Mouse (Mus musculus) lung, postnatal 4 days (tissue): ENCODE measurements around the gene Eif2ak4.

Experiments used
- DNase-seq, 2 experiments: peaks; one replicate each; pipeline ENCODE4 v3.0.0; 2021

The Eif2ak4 gene

DNA sequence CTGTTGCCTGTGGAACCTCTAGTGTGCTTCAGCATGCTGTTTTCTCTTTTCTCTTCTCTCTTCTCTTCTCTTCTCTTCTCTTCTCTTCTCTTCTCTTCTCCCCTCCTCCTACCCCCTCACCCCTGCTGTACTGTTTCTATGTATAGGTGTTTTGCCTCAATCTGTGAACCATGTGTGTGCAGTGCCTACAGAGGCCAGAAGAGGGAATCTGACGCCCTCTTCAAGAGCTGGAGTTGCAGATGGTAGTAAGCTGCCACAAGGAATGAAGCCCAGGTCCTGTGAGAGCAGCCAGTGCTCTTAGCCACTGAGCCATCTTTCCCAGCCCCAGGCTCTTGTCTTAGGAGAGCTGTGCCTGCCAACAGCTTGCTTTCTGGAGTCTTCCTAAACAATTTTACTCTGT, 78.2 kb downstream of the Eif2ak4 start:
- no peak for DNase-seq

DNA sequence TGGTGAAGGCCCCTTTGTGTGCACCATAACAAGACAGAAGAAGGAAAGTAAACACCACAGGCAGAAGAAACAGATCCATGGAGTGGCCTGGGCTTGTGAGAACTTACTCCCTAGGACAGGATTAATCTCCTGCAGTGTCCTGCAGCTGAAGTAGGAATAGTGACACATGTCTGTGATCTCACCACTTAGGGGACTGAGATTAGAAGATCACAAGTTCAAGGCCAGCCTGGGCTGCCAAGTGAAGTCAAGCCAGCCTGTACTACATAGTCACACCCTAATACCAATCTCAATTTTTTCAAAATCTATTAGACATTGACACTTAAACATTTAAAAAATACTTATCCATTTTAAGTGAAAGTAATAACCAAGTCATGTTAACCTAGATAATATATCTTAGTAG, 79.9 kb downstream of the Eif2ak4 start:
- DNase-seq: no peak

DNA sequence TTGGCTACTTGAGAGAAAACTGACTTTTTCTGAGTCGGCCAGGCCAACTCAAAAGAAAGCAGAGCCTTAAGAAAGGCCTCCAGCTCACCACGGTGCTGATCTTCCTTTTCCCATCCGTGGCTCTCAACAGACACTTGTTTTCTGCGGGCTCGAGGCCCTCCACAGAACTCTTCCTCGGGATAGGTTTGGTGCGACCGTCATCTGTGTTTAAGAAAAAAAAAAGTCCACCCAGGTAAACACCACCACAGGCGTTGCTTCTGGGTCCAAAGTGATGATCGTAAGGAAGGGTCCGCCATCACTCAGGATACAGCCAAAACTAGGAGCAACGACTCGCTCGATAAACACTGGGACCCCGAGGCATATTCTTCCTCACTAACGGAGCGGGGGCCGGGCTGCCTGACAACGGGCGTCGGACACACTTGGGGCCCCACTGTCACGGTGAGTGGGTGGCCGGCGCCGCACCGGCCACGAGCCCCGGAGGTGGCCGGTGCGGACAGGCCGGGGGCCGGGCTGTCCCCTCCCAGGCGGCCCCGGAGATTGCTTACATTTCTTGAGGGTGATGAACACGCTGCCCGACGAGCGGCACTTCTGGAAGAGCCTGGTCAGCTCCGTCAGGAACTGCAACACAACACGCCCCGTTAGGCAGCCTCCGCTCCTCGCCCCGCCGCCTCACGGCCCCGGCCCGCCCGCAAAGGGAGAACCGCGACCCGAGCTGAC, 90.6 kb downstream of the Eif2ak4 start:
- no peak for DNase-seq

DNA sequence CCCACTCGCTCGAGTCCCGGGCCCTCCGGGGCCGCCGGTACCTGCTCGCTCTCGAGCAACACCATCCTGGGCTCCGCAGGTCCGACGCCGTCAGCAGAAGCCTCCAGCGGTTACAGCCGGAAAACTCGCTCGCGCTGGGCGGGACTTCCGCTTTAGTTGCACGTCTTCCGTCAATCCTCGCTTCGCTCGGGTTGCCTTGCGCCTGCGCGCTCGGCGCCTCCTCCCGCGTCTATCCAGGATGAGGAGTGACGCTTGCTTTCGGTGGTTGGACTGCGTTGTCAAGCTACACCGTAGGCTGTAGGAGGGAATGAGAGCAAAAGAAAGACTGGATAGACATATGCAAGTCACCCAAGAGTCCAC, 91.1 kb downstream of the Eif2ak4 start, which contains the start of gene Srp14:
TSS of gene Srp14 (minus strand) at position 162 of the 360 bp plus-strand sequence.
- DNase-seq: peak; percentile 94 to 96

DNA sequence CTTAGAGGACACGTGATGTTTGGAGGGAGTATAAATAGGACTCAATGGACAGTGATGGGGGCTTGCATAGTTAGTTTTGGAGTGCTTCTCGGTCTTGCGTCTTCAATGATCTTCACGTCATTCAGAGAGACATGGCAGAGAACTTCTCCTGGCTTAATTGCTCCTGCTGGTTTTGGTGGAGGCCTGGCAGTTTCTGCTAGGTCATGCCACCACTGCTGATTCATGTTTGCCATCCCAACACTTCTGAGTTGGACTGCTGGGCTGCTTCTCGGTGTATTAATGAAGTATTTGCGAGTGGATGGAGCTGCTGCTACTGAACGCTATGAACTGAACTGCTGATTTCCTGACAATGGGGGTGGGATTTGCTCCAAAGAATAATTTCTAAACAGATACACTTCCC, 92.5 kb downstream of the Eif2ak4 start:
- no peak for DNase-seq

DNA sequence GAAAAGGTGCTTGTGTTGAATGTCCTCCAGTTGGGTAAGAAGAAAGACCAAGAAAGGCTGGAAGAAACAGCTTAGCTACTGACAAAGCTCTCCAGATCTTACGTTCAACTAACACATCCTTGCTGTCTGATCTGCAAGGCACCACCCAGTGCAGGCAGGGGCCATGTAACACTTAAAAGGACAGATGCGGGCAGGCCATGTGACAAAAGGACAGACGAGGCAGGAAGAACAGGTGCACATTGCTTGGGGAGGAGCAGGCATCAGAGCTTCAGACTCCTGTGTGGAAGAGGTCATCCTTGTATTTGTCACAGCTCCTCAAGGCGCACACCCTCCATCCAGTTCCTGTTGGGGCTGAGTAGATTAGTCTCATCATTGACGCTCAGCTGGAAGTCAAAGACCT, 94.6 kb downstream of the Eif2ak4 start:
- no peak for DNase-seq

DNA sequence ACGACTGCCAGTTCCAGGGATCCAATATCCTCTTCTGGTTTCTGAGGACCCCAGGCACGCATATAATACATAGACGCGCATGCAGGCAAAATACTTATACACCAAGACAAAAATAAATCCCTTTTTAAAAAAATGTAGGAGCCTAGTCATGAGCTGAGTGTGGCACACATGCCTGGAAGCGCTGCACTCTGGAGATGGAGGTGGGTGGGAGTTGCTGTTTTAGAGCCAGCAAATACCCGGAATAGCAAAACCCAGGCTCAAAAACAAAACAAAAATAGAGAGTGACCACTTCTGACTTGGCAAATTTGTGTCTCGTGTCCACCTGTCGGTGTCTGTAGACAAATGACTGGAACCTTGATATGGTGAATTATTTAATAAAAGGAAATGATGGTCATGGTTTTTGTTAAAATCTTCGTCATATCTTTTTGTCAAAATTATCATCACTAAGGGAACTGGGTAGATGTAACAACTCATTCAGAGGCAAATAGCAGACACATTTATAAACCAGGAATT, 96.0 kb downstream of the Eif2ak4 start:
- no peak for DNase-seq

DNA sequence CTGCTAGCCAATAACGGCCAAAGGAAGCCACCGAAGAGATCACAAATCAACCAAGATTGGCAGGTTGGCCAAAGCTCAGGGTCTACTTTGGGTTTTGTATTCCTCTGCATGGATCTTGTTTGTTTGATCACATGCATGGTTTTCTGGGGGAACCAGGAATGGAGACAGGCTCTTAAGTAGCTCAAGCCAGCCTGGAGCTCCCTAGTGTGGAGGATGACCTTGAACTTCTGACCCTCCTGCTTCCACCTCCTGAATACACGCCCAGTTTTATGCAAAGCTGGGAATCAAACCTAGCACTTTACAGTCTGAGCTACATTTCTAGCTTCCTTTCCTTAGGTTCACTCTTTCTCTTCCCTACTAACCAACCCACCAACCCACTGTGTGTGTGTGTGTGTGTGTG, 97.0 kb downstream of the Eif2ak4 start:
- no peak for DNase-seq

DNA sequence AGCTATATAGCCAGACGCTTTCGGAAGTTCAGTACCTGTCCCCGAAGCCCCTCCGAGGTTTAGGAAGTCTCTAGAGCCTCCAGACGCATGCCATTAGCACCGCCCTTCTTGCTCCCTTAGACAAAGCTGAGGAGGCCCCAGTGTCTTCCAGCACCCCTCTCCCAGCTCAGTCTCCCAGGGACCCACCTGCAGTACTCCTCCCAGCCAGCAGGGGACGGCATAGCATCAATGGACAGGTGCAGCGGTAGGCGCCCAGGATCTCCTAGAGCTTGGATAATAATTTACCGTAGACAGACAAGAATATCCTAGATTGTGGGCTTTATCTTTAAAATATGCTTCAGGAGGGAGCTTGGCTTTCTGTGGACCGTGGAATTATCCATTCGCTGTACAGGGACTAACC, 98.5 kb downstream of the Eif2ak4 start:
- DNase-seq: peak; percentile 80 to 90

DNA sequence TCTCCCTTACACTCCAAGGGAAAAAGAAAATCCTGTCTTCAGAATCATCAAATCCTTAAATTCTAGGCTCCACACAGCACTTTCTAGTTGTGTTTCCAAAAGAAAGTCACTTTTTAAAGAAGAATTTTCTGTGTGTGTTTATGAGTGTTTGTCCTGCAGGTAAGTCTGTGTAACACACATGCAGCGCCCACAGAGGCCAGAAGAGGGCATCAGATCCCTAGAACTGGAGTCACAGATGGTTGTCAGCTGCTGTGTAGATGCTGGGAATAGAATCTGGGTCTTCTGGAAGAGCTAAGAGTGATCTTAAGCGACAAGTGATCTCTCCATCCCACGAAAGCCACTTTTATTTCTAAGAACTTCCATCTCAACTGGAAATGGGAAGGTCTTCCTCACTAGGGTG, 99.4 kb downstream of the Eif2ak4 start:
- DNase-seq: peak; percentile 28 to 47

DNA sequence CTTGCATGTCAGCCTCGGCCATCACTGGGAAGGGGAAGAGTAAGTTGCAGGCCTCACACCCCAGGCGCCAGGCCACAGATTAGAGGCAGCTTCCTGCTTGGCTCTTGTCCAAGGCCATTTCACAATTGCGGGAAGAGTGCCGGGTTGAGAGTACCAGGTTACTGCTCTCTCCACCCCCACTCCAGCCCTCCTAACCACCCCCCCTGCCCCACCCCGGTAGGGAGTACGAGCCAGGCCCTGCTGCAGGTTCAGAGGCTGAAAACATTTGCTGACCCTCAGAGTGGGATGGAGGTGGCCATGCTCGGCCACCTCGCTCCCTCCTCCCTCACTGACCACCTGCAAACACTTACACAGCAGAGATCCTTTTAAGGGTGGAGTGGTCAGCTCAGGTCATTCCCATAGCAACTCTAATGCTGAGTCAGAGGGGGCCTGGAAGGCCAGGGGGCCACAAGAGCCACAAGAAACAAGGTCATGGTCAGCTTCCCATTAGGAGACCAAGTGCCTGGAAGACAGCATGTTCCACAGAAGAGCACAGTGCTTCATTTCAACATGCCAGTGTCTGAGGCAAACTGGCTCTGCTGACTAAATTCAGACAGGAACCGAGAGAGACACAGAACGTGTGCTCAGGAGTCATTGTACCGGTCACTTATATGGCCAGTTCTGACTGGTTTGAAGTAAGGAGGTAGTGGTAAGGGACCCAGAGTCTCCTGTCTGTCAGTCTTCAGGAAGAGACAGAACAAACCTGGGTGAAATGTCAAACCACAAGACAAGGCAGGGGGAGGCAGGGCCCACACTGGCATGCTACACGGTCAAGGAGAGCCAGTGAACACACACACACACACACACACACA, 102.0 kb downstream of the Eif2ak4 start:
- DNase-seq: peak; percentile 90

DNA sequence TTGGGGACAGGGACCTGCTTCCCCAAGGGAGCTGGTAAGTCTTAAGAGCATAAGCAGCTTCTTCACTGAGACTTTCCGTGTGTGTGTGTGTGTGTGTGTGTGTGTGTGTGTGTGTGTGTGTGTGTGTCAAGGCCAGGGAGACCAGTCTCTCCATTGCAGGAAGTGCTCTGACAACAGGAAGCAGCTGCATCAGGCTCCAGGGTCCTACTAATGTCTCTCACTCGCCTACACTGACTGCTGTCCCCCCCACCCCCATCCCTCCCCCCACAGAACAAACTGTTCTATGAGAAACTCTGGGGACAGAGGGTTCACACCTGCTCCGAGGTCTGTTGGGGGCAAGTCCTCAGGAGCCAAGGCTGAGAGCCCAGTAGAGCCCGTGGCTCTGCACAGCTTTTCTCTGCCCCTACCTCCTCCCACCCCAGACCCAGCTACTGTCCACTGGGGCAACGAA, 102.9 kb downstream of the Eif2ak4 start:
- peak; percentile 46 to 57 for DNase-seq

DNA sequence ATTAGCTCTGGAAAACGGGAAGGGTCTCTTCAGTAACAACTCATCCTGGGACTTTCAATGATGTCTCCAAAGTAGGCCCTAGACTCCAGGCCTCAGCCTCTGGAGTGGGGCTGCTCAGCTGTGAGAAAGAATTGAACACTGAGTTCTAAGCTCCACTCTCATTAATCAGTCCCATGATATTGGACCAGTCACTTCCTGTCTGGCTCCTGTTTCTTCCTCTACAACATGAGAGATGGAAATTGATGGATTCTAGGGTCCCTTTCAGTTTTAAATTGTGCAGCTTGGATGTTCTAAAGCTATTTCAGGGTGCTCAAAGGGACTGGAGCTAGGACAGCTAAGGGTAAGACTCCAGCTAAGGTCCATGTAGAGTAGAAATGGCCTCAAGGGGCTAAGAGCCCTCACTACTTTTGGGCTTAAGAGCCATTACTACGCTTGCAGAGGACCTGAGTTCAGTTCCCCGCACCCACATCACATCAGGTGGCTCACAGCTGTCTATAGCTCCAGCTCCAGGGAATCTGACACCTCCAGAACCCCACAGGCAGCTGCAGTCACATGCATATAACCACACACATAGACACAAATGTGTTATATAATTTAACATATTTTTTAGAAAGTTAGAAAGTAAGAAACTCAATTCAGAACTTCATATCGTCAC, 103.5 kb downstream of the Eif2ak4 start:
- no peak for DNase-seq

DNA sequence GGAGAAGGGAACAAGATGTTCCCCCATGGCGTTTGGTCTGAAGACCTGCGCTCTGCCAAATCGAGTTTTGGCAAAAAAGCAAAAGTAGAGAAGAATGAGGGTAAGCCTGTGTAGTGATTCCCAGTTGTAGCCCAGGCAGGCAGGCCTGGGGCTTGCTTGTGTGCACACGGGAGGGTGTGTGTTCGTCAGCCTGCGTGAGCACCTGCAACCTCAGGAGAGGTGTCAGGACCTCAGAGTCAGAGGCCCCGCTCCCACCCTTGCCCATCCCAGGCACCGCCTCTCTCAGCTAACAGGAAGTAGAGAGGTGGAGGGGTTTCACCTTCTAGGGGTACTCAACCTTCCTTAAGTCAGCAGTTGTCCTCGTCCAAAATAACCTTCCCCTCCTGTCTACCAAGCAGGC, 106.6 kb downstream of the Eif2ak4 start:
- DNase-seq: no peak

DNA sequence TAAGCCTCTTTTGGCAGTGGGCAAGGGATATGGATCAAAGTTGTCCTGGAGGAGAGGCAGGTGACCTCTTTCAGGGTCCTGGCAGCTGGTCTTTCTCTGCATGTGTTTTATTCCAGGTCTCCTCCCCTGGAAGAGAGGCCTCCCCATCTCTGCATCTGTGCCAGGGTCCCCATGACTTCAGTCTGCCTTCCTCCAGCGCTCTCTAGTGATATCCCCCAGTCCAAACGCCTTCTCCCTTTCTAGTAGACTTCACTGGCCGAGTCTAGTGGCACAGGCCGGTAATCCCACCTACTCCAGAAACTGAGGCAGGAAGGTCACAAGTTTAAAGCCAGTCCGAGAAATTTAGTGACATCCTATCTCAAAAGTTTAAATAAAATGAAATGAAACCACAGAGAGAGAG, 109.5 kb downstream of the Eif2ak4 start:
- no peak for DNase-seq

DNA sequence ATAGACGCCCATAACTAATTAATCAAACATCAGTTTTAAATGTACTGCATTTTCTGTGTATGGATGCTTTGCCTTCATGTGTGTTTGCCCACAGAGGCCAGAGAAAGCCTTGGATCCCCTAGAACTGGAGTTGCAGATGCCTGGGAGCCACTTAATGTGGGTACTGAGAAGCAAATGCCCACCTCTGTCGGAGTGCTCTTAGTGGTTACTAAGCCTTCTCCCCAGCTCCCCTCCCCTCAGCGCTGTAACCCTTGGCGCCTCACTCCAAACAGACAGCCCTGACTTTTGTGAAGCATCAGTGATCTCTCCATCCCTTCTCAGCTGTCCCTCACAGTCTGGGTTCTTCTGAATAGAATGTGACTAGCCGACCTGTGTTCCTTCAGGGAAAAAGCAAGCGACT, 110.1 kb downstream of the Eif2ak4 start:
- no peak for DNase-seq

DNA sequence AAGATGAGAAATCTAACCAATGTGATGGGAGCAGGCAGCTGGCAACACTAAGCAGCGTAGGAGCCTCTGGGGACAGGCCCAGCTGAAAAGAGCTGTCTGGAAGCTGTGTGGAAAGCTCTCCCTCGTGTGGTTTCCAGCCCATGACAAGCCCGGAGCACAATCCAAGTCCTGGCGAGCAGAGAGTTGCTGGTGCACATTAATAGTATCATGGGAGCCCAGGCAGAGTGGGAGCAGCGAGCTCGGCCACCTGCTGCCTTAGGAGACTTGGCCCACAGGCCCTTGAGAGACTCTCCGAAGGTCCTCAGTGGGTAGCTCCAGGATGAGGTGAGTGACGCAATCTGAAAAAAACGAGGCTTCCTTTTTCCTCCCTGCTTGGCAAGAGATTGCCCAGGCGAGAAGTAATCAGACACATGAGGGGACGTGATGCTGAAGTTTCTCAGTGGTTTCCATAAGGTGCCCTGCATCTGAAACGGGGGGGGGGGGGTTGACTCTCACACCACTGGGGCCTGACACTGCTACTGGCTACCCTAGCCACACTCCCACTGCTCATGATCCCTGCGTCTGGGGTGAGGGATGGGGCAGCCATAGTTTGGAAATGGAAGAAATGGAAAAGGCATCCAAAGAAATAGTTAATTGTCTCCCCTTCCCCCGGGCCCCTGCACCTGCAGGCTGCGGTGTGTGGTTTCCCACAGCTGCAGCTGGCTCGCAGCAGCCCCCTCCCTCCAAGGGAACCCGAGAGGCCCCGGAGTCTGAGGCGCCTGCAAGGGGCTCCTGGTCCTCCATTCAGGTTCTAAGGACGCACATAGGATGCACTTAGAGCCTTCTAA, 110.9 kb downstream of the Eif2ak4 start:
- DNase-seq: peak; percentile 49 to 54

DNA sequence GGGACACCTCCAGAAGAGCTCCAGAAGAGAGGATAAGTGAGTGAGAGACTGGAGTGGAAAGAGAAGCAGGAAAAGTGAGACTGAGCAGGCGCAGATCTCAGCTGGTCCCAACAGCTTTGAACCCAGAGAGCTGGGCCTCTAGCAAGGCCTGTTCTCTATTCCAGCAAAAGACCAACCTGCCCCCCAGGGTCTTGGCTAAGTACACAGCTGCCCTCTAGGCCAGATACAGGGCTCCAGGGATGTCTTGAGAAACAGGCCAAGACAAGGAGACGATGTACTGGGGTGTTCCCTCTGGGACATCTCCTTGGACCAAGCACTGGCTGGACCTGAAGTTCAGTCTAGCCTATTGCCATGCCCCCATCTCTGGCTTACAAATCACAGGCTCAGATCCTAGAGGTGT, 111.8 kb downstream of the Eif2ak4 start:
- no peak for DNase-seq

DNA sequence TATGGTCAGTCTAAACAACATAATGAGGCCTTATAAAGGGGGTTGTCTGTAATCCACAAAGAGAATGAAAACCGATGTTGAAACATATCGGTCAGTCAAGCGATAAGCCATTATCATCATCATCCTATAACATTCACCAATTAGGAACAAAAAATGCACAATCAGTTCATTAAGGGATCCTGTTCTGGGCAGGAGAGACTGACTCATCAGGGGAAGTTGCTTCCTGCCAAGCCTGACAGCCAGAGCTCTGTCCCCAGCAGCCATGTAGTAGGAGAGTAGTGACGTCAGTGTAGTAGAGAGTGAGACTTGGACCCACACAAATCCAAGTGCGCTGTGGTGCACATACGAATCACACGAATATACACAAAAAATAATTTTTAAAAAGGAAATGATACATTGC, 118.7 kb downstream of the Eif2ak4 start:
- DNase-seq: no peak

DNA sequence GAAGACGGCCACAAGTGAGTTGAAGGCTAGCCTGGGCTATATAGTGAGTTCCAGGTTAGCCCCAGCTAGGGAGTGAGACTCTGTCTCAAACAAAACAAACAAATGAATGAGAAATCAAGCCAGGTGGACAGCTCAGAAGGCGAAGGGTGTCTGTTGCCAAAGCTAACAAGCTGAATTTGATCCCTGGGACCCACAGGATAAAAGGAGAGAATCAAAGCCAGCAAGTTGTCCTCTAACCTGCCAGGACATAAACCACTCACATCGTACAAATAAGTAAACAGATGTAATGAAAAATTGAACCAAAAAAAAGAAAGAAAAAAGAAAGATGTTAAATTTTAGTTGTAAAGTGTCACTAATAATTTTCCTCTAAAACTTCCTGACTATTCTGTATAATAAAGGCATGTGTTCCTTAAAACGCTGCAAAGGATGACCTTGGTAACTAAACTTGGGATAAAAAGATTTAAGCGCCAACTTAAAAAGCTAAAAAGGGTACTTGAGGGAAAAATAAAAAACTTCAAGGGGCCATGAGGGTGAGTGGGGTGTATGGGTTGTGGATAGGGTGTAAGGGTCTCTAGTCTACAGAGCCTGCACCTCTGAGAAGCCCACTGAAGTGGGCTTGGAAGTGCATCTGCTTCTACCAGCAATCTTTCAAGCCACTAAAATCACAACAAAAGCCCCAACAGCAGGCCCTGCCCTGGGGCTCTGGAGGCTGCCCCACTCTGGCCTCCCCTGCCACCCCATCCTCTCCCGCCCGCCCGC, 121.4 kb downstream of the Eif2ak4 start:
- DNase-seq: no peak

DNA sequence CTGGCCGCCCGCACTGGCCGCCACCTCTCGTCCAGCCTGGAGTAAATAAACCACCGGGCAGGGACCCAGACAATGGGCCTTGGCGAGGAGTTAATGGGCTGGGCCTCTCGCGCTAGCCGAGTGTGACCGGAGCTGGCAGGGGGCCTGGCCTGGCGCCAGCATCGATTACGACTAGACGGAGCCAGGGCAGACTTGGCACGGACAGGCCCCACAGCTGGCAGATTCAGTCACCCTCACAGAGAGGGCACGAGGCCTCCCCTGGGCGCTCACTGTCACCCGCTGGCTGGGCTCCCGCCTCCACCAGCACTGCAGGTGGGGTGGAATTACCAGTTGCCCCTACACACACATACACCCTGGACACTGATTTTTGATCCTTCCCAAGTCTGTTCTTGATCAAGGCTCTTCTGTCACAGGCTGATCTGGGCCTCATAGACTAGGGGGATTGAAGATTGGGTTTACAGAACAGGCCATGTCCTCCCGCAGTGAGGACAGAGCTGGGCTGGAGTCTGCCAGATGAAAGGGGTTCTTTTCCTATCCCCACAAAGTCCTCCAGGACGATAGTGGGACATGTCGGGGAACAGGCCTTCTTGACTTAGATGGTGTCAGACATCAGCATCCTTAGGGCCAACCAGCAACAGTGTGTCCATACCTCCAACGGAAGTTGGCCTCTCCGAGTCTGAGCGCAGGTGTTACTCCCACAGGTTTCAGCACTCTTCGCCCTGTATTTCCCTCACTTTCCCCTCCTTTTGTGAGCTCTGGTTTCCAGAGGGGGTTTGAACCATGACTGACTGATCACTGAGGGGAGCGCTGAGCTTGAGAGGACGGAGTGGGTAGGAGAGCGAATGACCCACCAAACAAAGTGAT, 122.3 kb downstream of the Eif2ak4 start:
- peak; percentile 91 to 97 for DNase-seq
